Mouse (Mus musculus): ENCODE measurements around the gene Hist1h2bb. TPM values are rescaled to one million over a fixed set of nuclear protein-coding genes. Genes with fewer than 3 reads are reported as not detected.

The Hist1h2bb gene
- polyA plus RNA-seq, 1 experiment from 2014 or later, result not detected

- no peak overlapping the region for H3K27ac ChIP-seq
- WGBS (ENCODE audit: missing documents), result 43% methylated on average over 2 of the region's 2 CpGs
- H3K4me3 ChIP-seq (ENCODE audit: inconsistent target), result no peak overlapping the region
- H3K79me2 ChIP-seq (ENCODE audit: inconsistent target), result no peaks in the 10 kb centered on the region
- H3K36me3 ChIP-seq (ENCODE audit: inconsistent target), result no peaks in the 10 kb centered on the region
These were observed 46.0 kb downstream of the Hist1h2bb start for GRCm38 (mm10) chr13:23792520-23792919.

Other genes with a start within 250 kb of the Hist1h2bb start
- 1.0 to 1.9 TPM in 2 of 3 replicates, not detected in the other for gene Hist1h4h, start 215.7 kb upstream of the Hist1h2bb start, polyA plus RNA-seq (2018)
- not detected in 3 replicates for gene Hist1h2af, start 212.8 kb upstream of the Hist1h2bb start, polyA plus RNA-seq (2018)
- not detected in 3 replicates for gene Hist1h3g, start 211.3 kb upstream of the Hist1h2bb start, polyA plus RNA-seq (2018)
- 0.09 to 0.34 TPM (median 0.15 TPM) in 3 replicates for gene Hist1h2bh, start 203.3 kb upstream of the Hist1h2bb start, polyA plus RNA-seq (2018)
- not detected in 3 replicates for gene Hist1h3f, start 202.7 kb upstream of the Hist1h2bb start, polyA plus RNA-seq (2018)
- not detected in 3 replicates for gene Hist1h4f, start 195.1 kb upstream of the Hist1h2bb start, polyA plus RNA-seq (2018)
- gene Hist1h1d, start 193.5 kb upstream of the Hist1h2bb start, polyA plus RNA-seq (2018), result 0.05 to 0.10 TPM (median 0.10 TPM) in 3 replicates
- gene Hist1h3e, start 184.4 kb upstream of the Hist1h2bb start, polyA plus RNA-seq (2018), result 0.26 TPM in 1 of 3 replicates, not detected in the others
- 0.70 to 2.0 TPM (median 0.90 TPM) in 3 replicates for gene Hist1h2ae, start 175.5 kb upstream of the Hist1h2bb start, polyA plus RNA-seq (2018)
- 0.65 to 7.9 TPM (median 2.9 TPM) in 3 replicates for gene Hist1h2bg, start 175.3 kb upstream of the Hist1h2bb start, polyA plus RNA-seq (2018)
- not detected in 3 replicates for gene Hist1h2bf, start 172.5 kb upstream of the Hist1h2bb start, polyA plus RNA-seq (2018)
- gene Hist1h2ad, start 172.4 kb upstream of the Hist1h2bb start, polyA plus RNA-seq (2018), result not detected in 3 replicates
- 0.13 to 1.1 TPM in 2 of 3 replicates, not detected in the other for gene Hist1h3d, start 171.0 kb upstream of the Hist1h2bb start, polyA plus RNA-seq (2018)
- gene Hist1h4d, start 165.1 kb upstream of the Hist1h2bb start, polyA plus RNA-seq (2018), result 0.13 TPM in 1 of 3 replicates, not detected in the others
- gene Hist1h2be, start 125.6 kb upstream of the Hist1h2bb start, polyA plus RNA-seq (2018), result 0.35 to 1.0 TPM (median 0.76 TPM) in 3 replicates
- 0.16 to 0.34 TPM (median 0.26 TPM) in 3 replicates for gene Hist1h1e, start 124.2 kb upstream of the Hist1h2bb start, polyA plus RNA-seq (2018)
- 0.20 to 0.36 TPM (median 0.33 TPM) in 3 replicates for gene Hist1h2ac, start 62.8 kb upstream of the Hist1h2bb start, polyA plus RNA-seq (2018)
- gene Hist1h2bc, start 62.5 kb upstream of the Hist1h2bb start, polyA plus RNA-seq (2018), result 101 to 170 TPM (median 160 TPM) in 3 replicates
- not detected in 3 replicates for gene Hist1h1t, start 50.9 kb upstream of the Hist1h2bb start, polyA plus RNA-seq (2018)
- gene Hist1h4c, start 48.3 kb upstream of the Hist1h2bb start, polyA plus RNA-seq (2018), result 0.53 TPM in 1 of 3 replicates, not detected in the others
- gene Hfe, start 35.9 kb upstream of the Hist1h2bb start, polyA plus RNA-seq (2018), result 27.7 to 67.4 TPM (median 36.4 TPM) in 3 replicates
- 72.8 to 156 TPM (median 87.8 TPM) in 3 replicates for gene Hist1h1c, start 7.9 kb upstream of the Hist1h2bb start, polyA plus RNA-seq (2018)
- not detected in 3 replicates for gene Hist1h3c, start 1.1 kb upstream of the Hist1h2bb start, polyA plus RNA-seq (2018)
- gene Hist1h2ab, start 4.4 kb downstream of the Hist1h2bb start, polyA plus RNA-seq (2018), result not detected in 3 replicates
- gene Hist1h3b, start 5.5 kb downstream of the Hist1h2bb start, polyA plus RNA-seq (2018), result not detected in 3 replicates
- 0.99 TPM in 1 of 3 replicates, not detected in the others for gene Hist1h4b, start 10.3 kb downstream of the Hist1h2bb start, polyA plus RNA-seq (2018)
- not detected in 3 replicates for gene Hist1h4a, start 14.5 kb downstream of the Hist1h2bb start, polyA plus RNA-seq (2018)
- gene Hist1h3a, start 15.7 kb downstream of the Hist1h2bb start, polyA plus RNA-seq (2018), result not detected in 3 replicates
- gene Hist1h1a, start 16.9 kb downstream of the Hist1h2bb start, polyA plus RNA-seq (2018), result 0.43 TPM in 1 of 3 replicates, not detected in the others
- not detected in 3 replicates for gene Trim38, start 23.2 kb downstream of the Hist1h2bb start, polyA plus RNA-seq (2018)
- not detected in 3 replicates for gene Slc17a2, start 60.3 kb downstream of the Hist1h2bb start, polyA plus RNA-seq (2018)
- not detected in 3 replicates for gene Slc17a3, start 92.7 kb downstream of the Hist1h2bb start, polyA plus RNA-seq (2018)
- not detected in 3 replicates for gene Slc17a1, start 121.0 kb downstream of the Hist1h2bb start, polyA plus RNA-seq (2018)
- not detected in 3 replicates for gene Slc17a4, start 168.3 kb downstream of the Hist1h2bb start, polyA plus RNA-seq (2018)
- gene Hist1h2ba, start 187.4 kb downstream of the Hist1h2bb start, polyA plus RNA-seq (2018), result not detected in 3 replicates
- not detected in 3 replicates for gene Hist1h2aa, start 187.7 kb downstream of the Hist1h2bb start, polyA plus RNA-seq (2018)
- not detected in 3 replicates for gene Scgn, start 244.5 kb downstream of the Hist1h2bb start, polyA plus RNA-seq (2018)

All from macrophage (primary cell).